Mouse (Mus musculus) left cerebral cortex, postnatal 10 days (tissue): ENCODE measurements at regions not wholly inside any gene's neighbourhood (a gene's known extent, or its start where the extent isn't known, plus 50 kb on each side); places are given as distances from the start of the nearest gene placed in this dataset.
A peak's percentile ranks its signal among the peaks of the same experiment; 100 is the strongest.

Source experiments
- DNase-seq, 2 experiments: peaks; one replicate each; pipeline ENCODE4 v3.0.0; 2021 to 2022; ENCODE audit warnings: low spot score in 2 of 2, mixed read lengths in 1 of 2; ENCODE audit errors: extremely low spot score in 1 of 2
- intact Hi-C: fragments of 180-260 bp; cut with DNase I; formaldehyde crosslinking; loops from one replicate; pipeline ENCODE4 v1.15.1; 2025

GRCm38 (mm10) chr1:155006099-155006498 lies 93.3 kb downstream of the Ier5 start:
- intact Hi-C loops = loop anchor here (1.0 to 10.0 kb wide), 3 partner anchors 121 to 724 kb away; partner anchors contain the start of gene Cacna1e
- no peak for DNase-seq

- intact Hi-C loops = loop anchor here (10.0 kb wide), 1 partner anchor 116 kb away; the partner anchor contains the start of gene Cacna1e
Measured at GRCm38 (mm10) chr1:155000301-155000700, 99.1 kb downstream of the Ier5 start.

GRCm38 (mm10) chr1:154999501-155000131 lies 99.8 kb downstream of the Ier5 start:
- intact Hi-C loops = loop anchor here (10.0 kb wide), 1 partner anchor 115 kb away; the partner anchor contains the start of gene Cacna1e
- no peak for DNase-seq

More at GRCm38 (mm10) chr1:155000301-155000700, 99.1 kb downstream of the Ier5 start:
- no peak for DNase-seq

GRCm38 (mm10) chr1:154995778-154996390 lies 103.6 kb downstream of the Ier5 start:
- intact Hi-C loops = no loop called here
- no peak for DNase-seq

- no peak for DNase-seq
- intact Hi-C loops = no loop called here
Measured at GRCm38 (mm10) chr1:154993927-154994856, 105.2 kb downstream of the Ier5 start.

GRCm38 (mm10) chr1:154983325-154983724 lies 99.0 kb upstream of the Cacna1e start:
- intact Hi-C loops = no loop called here

GRCm38 (mm10) chr1:154982836-154983235 lies 98.5 kb upstream of the Cacna1e start:
- no peak for DNase-seq
- intact Hi-C loops = no loop called here

More at GRCm38 (mm10) chr1:154983325-154983724, 99.0 kb upstream of the Cacna1e start:
- peak in 1 of 2 experiments; percentile 27 for DNase-seq

GRCm38 (mm10) chr1:154981687-154982086 lies 97.4 kb upstream of the Cacna1e start:
- intact Hi-C loops = no loop called here
- DNase-seq = no peak

- no peak for DNase-seq
- intact Hi-C loops = no loop called here
Measured at GRCm38 (mm10) chr1:154975732-154976131, 91.4 kb upstream of the Cacna1e start.

GRCm38 (mm10) chr1:154961271-154961670 lies 77.0 kb upstream of the Cacna1e start:
- intact Hi-C loops = no loop called here
- DNase-seq = no peak

GRCm38 (mm10) chr1:154956625-154957031 lies 72.3 kb upstream of the Cacna1e start:
- DNase-seq = no peak
- intact Hi-C loops = no loop called here

GRCm38 (mm10) chr1:154952679-154953078 lies 68.4 kb upstream of the Cacna1e start:
- intact Hi-C loops = no loop called here
- DNase-seq = no peak
